Mouse (Mus musculus) heart, embryonic 11.5 days (tissue): ENCODE measurements around the gene Cntnap3. TPM values are rescaled to one million over a fixed set of nuclear protein-coding genes. Genes with fewer than 3 reads are reported as not detected.

Experiments used
- polyA plus RNA-seq: library from polyadenylated mRNA; unstranded; fragments of >200 nt; fragmentation: Nextera tagmentation; extraction: Ambion mirVana; gene quantifications from 2 replicates; pipeline ENCODE4 v1.2.1, GENCODE M21; 2014

The Cntnap3 gene
- polyA plus RNA-seq, 1 experiment from 2014 or later: 0.03 TPM

Other genes with a start within 250 kb of the Cntnap3 start
- gene Spata31, start 13.5 kb upstream of the Cntnap3 start, polyA plus RNA-seq: not detected in 2 replicates
- not detected in 2 replicates for gene Spata31d1c, start 129.1 kb upstream of the Cntnap3 start, polyA plus RNA-seq
- not detected in 2 replicates for gene Prss47, start 148.8 kb upstream of the Cntnap3 start, polyA plus RNA-seq
- 35.6 and 37.4 TPM in 2 replicates for gene Mfsd14b, start 209.0 kb upstream of the Cntnap3 start, polyA plus RNA-seq
- not detected in 2 replicates for gene Olfr465-ps1, start 234.1 kb upstream of the Cntnap3 start, polyA plus RNA-seq
- gene Olfr466, start 246.3 kb upstream of the Cntnap3 start, polyA plus RNA-seq: not detected in 2 replicates